Mouse (Mus musculus): ENCODE data around the gene Sardh. TPM values are rescaled to one million over a fixed set of nuclear protein-coding genes. Genes with fewer than 3 reads are reported as not detected.

The Sardh gene
- 11.9 and 12.2 TPM in 2 replicates for polyA plus RNA-seq (2014; fragmentation: Nextera tagmentation; extraction: Ambion mirVana)

GRCm38 (mm10) chr2:27248211-27248610, at the start of gene Sardh:
TSS of gene Sardh (minus strand) at chr2:27248337.
- H3K4me1 ChIP-seq (ENCODE audit: control insufficient read depth, insufficient read depth, low read length): peaks cover 19% of the 10 kb centered on the region
- peak within 1 kb of the TSS; percentile 75 for H3K27ac ChIP-seq (ENCODE audit: low read length)
- H3K9ac ChIP-seq (replicated peaks; ENCODE audit: low read depth, low read length): no peak within 1 kb of the TSS
- H3K9me3 ChIP-seq (ENCODE audit: control insufficient read depth, low read depth, low read length): no peaks in the 10 kb centered on the region
- H3K27me3 ChIP-seq (ENCODE audit: control insufficient read depth, insufficient read depth, low read length): no peaks in the 10 kb centered on the region
- WGBS: 90% methylated on average over 2 of the region's 2 CpGs
- no peak for ATAC-seq (ENCODE audit: insufficient number of reproducible peaks, insufficient read depth, low FRiP score, low read depth)
- H3K4me3 ChIP-seq (ENCODE audit: low read depth, low read length): no peak within 1 kb of the TSS
- H3K36me3 ChIP-seq (ENCODE audit: control insufficient read depth, insufficient read depth, low read length): no peaks in the 10 kb centered on the region
- H3K4me2 ChIP-seq (replicated peaks; ENCODE audit: low read depth, low read length): peak within 1 kb of the TSS; percentile 38; the same call in 1 of the 2 replicates

GRCm38 (mm10) chr2:27296656-27297406, 48.7 kb upstream of the Sardh start:
- Histone ChIP-seq H3K9me3 (ENCODE audit: control insufficient read depth, low read depth, low read length) (no peaks in the 10 kb centered on the region), H3K27me3 (ENCODE audit: control insufficient read depth, insufficient read depth, low read length) (no peaks in the 10 kb centered on the region), H3K4me2 (replicated peaks; ENCODE audit: low read depth, low read length) (no peak overlapping the region), H3K9ac (replicated peaks; ENCODE audit: low read depth, low read length) (no peak overlapping the region), H3K4me1 (ENCODE audit: control insufficient read depth, insufficient read depth, low read length) (0 out of 2 replicates have a peak, but pooled peaks cover 6% of the 10 kb centered on the region), H3K27ac (ENCODE audit: low read length) (no peak overlapping the region), H3K36me3 (ENCODE audit: control insufficient read depth, insufficient read depth, low read length) (peaks cover 10% of the 10 kb centered on the region; the same call in 1 of the 2 replicates), H3K4me3 (ENCODE audit: low read depth, low read length) (no peak overlapping the region)
- WGBS: 73% methylated on average over 9 of the region's 9 CpGs
- ATAC-seq (ENCODE audit: insufficient number of reproducible peaks, insufficient read depth, low FRiP score, low read depth): no peak

- H3K9ac ChIP-seq (replicated peaks; ENCODE audit: low read depth, low read length): no peak overlapping the region
- H3K27ac ChIP-seq (ENCODE audit: low read length): no peak overlapping the region
- H3K9me3 ChIP-seq (ENCODE audit: control insufficient read depth, low read depth, low read length): no peaks in the 10 kb centered on the region
- no peaks in the 10 kb centered on the region for H3K27me3 ChIP-seq (ENCODE audit: control insufficient read depth, insufficient read depth, low read length)
- 96% methylated on average over 3 of the region's 3 CpGs for WGBS
- no peaks in the 10 kb centered on the region for H3K4me1 ChIP-seq (ENCODE audit: control insufficient read depth, insufficient read depth, low read length)
- peaks cover 23% of the 10 kb centered on the region; the same call in 1 of the 2 replicates for H3K36me3 ChIP-seq (ENCODE audit: control insufficient read depth, insufficient read depth, low read length)
- no peak overlapping the region for H3K4me3 ChIP-seq (ENCODE audit: low read depth, low read length)
- H3K4me2 ChIP-seq (replicated peaks; ENCODE audit: low read depth, low read length): no peak overlapping the region
- ATAC-seq (ENCODE audit: insufficient number of reproducible peaks, insufficient read depth, low FRiP score, low read depth): no peak
Measured at GRCm38 (mm10) chr2:27294777-27295176, 46.6 kb upstream of the Sardh start.

- H3K36me3 ChIP-seq (ENCODE audit: control insufficient read depth, insufficient read depth, low read length): peaks cover 34% of the 10 kb centered on the region; the same call in 1 of the 2 replicates
Measured at GRCm38 (mm10) chr2:27289019-27289418, 40.9 kb upstream of the Sardh start.

GRCm38 (mm10) chr2:27286971-27287710, 39.0 kb upstream of the Sardh start:
- H3K4me2 ChIP-seq (replicated peaks; ENCODE audit: low read depth, low read length): no peak overlapping the region
- H3K36me3 ChIP-seq (ENCODE audit: control insufficient read depth, insufficient read depth, low read length): peaks cover 33% of the 10 kb centered on the region; the same call in 1 of the 2 replicates
- no peak for ATAC-seq (ENCODE audit: insufficient number of reproducible peaks, insufficient read depth, low FRiP score, low read depth)
- H3K4me1 ChIP-seq (ENCODE audit: control insufficient read depth, insufficient read depth, low read length): peaks cover 7% of the 10 kb centered on the region
- no peaks in the 10 kb centered on the region for H3K27me3 ChIP-seq (ENCODE audit: control insufficient read depth, insufficient read depth, low read length)
- 74% methylated on average over 7 of the region's 7 CpGs for WGBS
- no peak overlapping the region for H3K9ac ChIP-seq (replicated peaks; ENCODE audit: low read depth, low read length)
- no peak overlapping the region for H3K4me3 ChIP-seq (ENCODE audit: low read depth, low read length)
- H3K9me3 ChIP-seq (ENCODE audit: control insufficient read depth, low read depth, low read length): no peaks in the 10 kb centered on the region
- no peak overlapping the region for H3K27ac ChIP-seq (ENCODE audit: low read length)

More at GRCm38 (mm10) chr2:27289019-27289418, 40.9 kb upstream of the Sardh start:
- peak overlapping the region; percentile 12; the same call in 1 of the 2 replicates for H3K27ac ChIP-seq (ENCODE audit: low read length)
- 13% methylated on average over 3 of the region's 3 CpGs for WGBS
- H3K9me3 ChIP-seq (ENCODE audit: control insufficient read depth, low read depth, low read length): no peaks in the 10 kb centered on the region
- no peak overlapping the region for H3K4me3 ChIP-seq (ENCODE audit: low read depth, low read length)
- H3K9ac ChIP-seq (replicated peaks; ENCODE audit: low read depth, low read length): no peak overlapping the region
- H3K4me2 ChIP-seq (replicated peaks; ENCODE audit: low read depth, low read length): no peak overlapping the region
- peak; percentile 8; the same call in 1 of the 2 replicates for ATAC-seq (ENCODE audit: insufficient number of reproducible peaks, insufficient read depth, low FRiP score, low read depth)
- H3K4me1 ChIP-seq (ENCODE audit: control insufficient read depth, insufficient read depth, low read length): peaks cover 7% of the 10 kb centered on the region
- no peaks in the 10 kb centered on the region for H3K27me3 ChIP-seq (ENCODE audit: control insufficient read depth, insufficient read depth, low read length)

GRCm38 (mm10) chr2:27284441-27284840, 36.3 kb upstream of the Sardh start:
- no peak overlapping the region for H3K9ac ChIP-seq (replicated peaks; ENCODE audit: low read depth, low read length)
- H3K36me3 ChIP-seq (ENCODE audit: control insufficient read depth, insufficient read depth, low read length): peaks cover 19% of the 10 kb centered on the region; the same call in 1 of the 2 replicates
- H3K4me3 ChIP-seq (ENCODE audit: low read depth, low read length): no peak overlapping the region
- H3K4me2 ChIP-seq (replicated peaks; ENCODE audit: low read depth, low read length): no peak overlapping the region
- H3K9me3 ChIP-seq (ENCODE audit: control insufficient read depth, low read depth, low read length): no peaks in the 10 kb centered on the region
- H3K4me1 ChIP-seq (ENCODE audit: control insufficient read depth, insufficient read depth, low read length): peaks cover 4% of the 10 kb centered on the region
- WGBS: 60% methylated on average over 7 of the region's 7 CpGs
- H3K27me3 ChIP-seq (ENCODE audit: control insufficient read depth, insufficient read depth, low read length): no peaks in the 10 kb centered on the region
- no peak for ATAC-seq (ENCODE audit: insufficient number of reproducible peaks, insufficient read depth, low FRiP score, low read depth)
- no peak overlapping the region for H3K27ac ChIP-seq (ENCODE audit: low read length)

- Histone ChIP-seq H3K4me1 (ENCODE audit: control insufficient read depth, insufficient read depth, low read length) (no peaks in the 10 kb centered on the region), H3K27me3 (ENCODE audit: control insufficient read depth, insufficient read depth, low read length) (no peaks in the 10 kb centered on the region), H3K4me2 (replicated peaks; ENCODE audit: low read depth, low read length) (no peak overlapping the region), H3K4me3 (ENCODE audit: low read depth, low read length) (no peak overlapping the region), H3K9ac (replicated peaks; ENCODE audit: low read depth, low read length) (no peak overlapping the region), H3K9me3 (ENCODE audit: control insufficient read depth, low read depth, low read length) (no peaks in the 10 kb centered on the region), H3K36me3 (ENCODE audit: control insufficient read depth, insufficient read depth, low read length) (peaks cover 25% of the 10 kb centered on the region; the same call in 1 of the 2 replicates), H3K27ac (ENCODE audit: low read length) (no peak overlapping the region)
- 93% methylated on average over 9 of the region's 9 CpGs for WGBS
- no peak for ATAC-seq (ENCODE audit: insufficient number of reproducible peaks, insufficient read depth, low FRiP score, low read depth)
Measured at GRCm38 (mm10) chr2:27281771-27282170, 33.6 kb upstream of the Sardh start.

GRCm38 (mm10) chr2:27280920-27281611, 32.9 kb upstream of the Sardh start:
- no peak for ATAC-seq (ENCODE audit: insufficient number of reproducible peaks, insufficient read depth, low FRiP score, low read depth)
- Histone ChIP-seq H3K27ac (ENCODE audit: low read length) (no peak overlapping the region), H3K27me3 (ENCODE audit: control insufficient read depth, insufficient read depth, low read length) (no peaks in the 10 kb centered on the region), H3K4me2 (replicated peaks; ENCODE audit: low read depth, low read length) (no peak overlapping the region), H3K36me3 (ENCODE audit: control insufficient read depth, insufficient read depth, low read length) (peaks cover 27% of the 10 kb centered on the region; the same call in 1 of the 2 replicates), H3K4me1 (ENCODE audit: control insufficient read depth, insufficient read depth, low read length) (no peaks in the 10 kb centered on the region), H3K9me3 (ENCODE audit: control insufficient read depth, low read depth, low read length) (no peaks in the 10 kb centered on the region), H3K9ac (replicated peaks; ENCODE audit: low read depth, low read length) (no peak overlapping the region), H3K4me3 (ENCODE audit: low read depth, low read length) (no peak overlapping the region)
- 71% methylated on average over 13 of the region's 13 CpGs for WGBS

All from stomach, embryonic 14.5 days (tissue).